Mouse (Mus musculus) hindbrain, embryonic 16.5 days (tissue): Measurements from ENCODE around the gene Tex33. TPM values are rescaled to one million over a fixed set of nuclear protein-coding genes. Genes with fewer than 3 reads are reported as not detected.

Experiments
- ATAC-seq: fragments of 200-750 bp; cut with Nextera tagmentation; 2 replicates; pipeline ENCODE4 v1.8.0; 2017; ENCODE audit warnings: moderate TSS enrichment, moderate library complexity
- H3K27ac ChIP-seq: fragments of 300-500 bp; sonication (generic); 2 replicates; pipeline ENCODE4 v1.5.1; 2014; ENCODE audit warnings: low read depth, mild to moderate bottlenecking, control low read depth, low read length, moderate library complexity
- H3K27me3 ChIP-seq: fragments of 300-500 bp; sonication (generic); replicated peaks from 2 replicates; pipeline ENCODE4 v1.6.1; 2014; ENCODE audit warnings: low read length; ENCODE audit not compliant: control insufficient read depth, insufficient read depth
- H3K36me3 ChIP-seq: fragments of 300-500 bp; sonication (generic); 2 replicates; pipeline ENCODE4 v1.6.1; 2014; ENCODE audit warnings: mild to moderate bottlenecking, low read length, moderate library complexity, mixed read lengths; ENCODE audit not compliant: control insufficient read depth, insufficient read depth
- H3K4me1 ChIP-seq: fragments of 300-500 bp; sonication (generic); 2 replicates; pipeline ENCODE4 v1.6.1; 2014; ENCODE audit warnings: low read depth, low read length; ENCODE audit not compliant: control insufficient read depth, insufficient read depth
- H3K4me2 ChIP-seq: fragments of 300-500 bp; sonication (generic); 2 replicates; pipeline ENCODE4 v1.6.1; 2014; ENCODE audit warnings: mild to moderate bottlenecking, low read length, control low read depth, moderate library complexity
- H3K4me3 ChIP-seq: fragments of 300-500 bp; sonication (generic); 2 replicates; pipeline ENCODE4 v1.5.1; 2014; ENCODE audit warnings: mild to moderate bottlenecking, low read length, control low read depth, moderate library complexity
- H3K9ac ChIP-seq: fragments of 300-500 bp; sonication (generic); 2 replicates; pipeline ENCODE4 v1.6.1; 2014; ENCODE audit warnings: low read depth, mild to moderate bottlenecking, control low read depth, low read length, moderate library complexity
- H3K9me3 ChIP-seq: fragments of 300-500 bp; sonication (generic); 2 replicates; pipeline ENCODE4 v1.6.1; 2014; ENCODE audit warnings: mild to moderate bottlenecking, low read length, moderate library complexity; ENCODE audit not compliant: control insufficient read depth
- WGBS: fragments of 180-500 bp; shearing (Covaris S2); extraction: QIAGEN DNeasy Blood & Tissue Kit; methylation state at CpG from one replicate; pipeline ENCODE4 v1.1.7; 2014; 5-methylcytosine and 5-hydroxymethylcytosine counted together
- polyA plus RNA-seq: library from polyadenylated mRNA; unstranded; fragments of >200 nt; fragmentation: Nextera tagmentation; extraction: Ambion mirVana; gene quantifications from 2 replicates; pipeline ENCODE4 v1.2.1, GENCODE M21; 2015

Gene Tex33
- polyA plus RNA-seq, 1 experiment from 2014 or later = not detected

- H3K9me3 ChIP-seq = no peaks in the 10 kb centered on the region
- 25% methylated on average over 6 of the region's 6 CpGs for WGBS
- H3K4me3 ChIP-seq = no peak overlapping the region
- H3K36me3 ChIP-seq = peaks cover 21% of the 10 kb centered on the region
- no peak for ATAC-seq
- no peak overlapping the region for H3K27ac ChIP-seq
- H3K27me3 ChIP-seq = no peaks in the 10 kb centered on the region; the same call in 1 of the 2 replicates
- peaks cover 20% of the 10 kb centered on the region for H3K4me1 ChIP-seq
- no peak overlapping the region for H3K4me2 ChIP-seq
- H3K9ac ChIP-seq = no peak overlapping the region
Observed at GRCm38 (mm10) chr15:78434896-78435520, 39.3 kb upstream of the Tex33 start.

- ATAC-seq = no peak
- Histone ChIP-seq H3K4me2 (no peak overlapping the region), H3K27me3 (no peaks in the 10 kb centered on the region; the same call in 1 of the 2 replicates), H3K9ac (no peak overlapping the region), H3K27ac (no peak overlapping the region), H3K36me3 (peaks cover 21% of the 10 kb centered on the region), H3K4me1 (peaks cover 22% of the 10 kb centered on the region), H3K9me3 (no peaks in the 10 kb centered on the region), H3K4me3 (no peak overlapping the region)
- 85% methylated on average over 7 of the region's 7 CpGs for WGBS
Observed at GRCm38 (mm10) chr15:78431541-78432121, 35.9 kb upstream of the Tex33 start.

GRCm38 (mm10) chr15:78430874-78431273, 35.2 kb upstream of the Tex33 start:
- Histone ChIP-seq H3K27me3 (no peaks in the 10 kb centered on the region), H3K27ac (no peak overlapping the region), H3K9ac (no peak overlapping the region), H3K4me1 (peaks cover 15% of the 10 kb centered on the region), H3K9me3 (no peaks in the 10 kb centered on the region), H3K4me2 (no peak overlapping the region), H3K36me3 (peaks cover 19% of the 10 kb centered on the region), H3K4me3 (no peak overlapping the region)
- 90% methylated on average over 10 of the region's 10 CpGs for WGBS
- no peak for ATAC-seq

GRCm38 (mm10) chr15:78429871-78430622, 34.3 kb upstream of the Tex33 start:
- H3K36me3 ChIP-seq = peaks cover 14% of the 10 kb centered on the region
- H3K4me3 ChIP-seq = peak overlapping the region; percentile 81
- H3K4me1 ChIP-seq = peaks cover 13% of the 10 kb centered on the region
- no peak overlapping the region; the same call in 1 of the 2 replicates for H3K27ac ChIP-seq
- no peak for ATAC-seq
- peak overlapping the region; percentile 79 for H3K4me2 ChIP-seq
- H3K27me3 ChIP-seq = no peaks in the 10 kb centered on the region
- H3K9me3 ChIP-seq = no peaks in the 10 kb centered on the region
- 79% methylated on average over 13 of the region's 13 CpGs for WGBS
- peak overlapping the region; percentile 89 for H3K9ac ChIP-seq

- WGBS = 0% methylated on average over 3 of the region's 3 CpGs
- Histone ChIP-seq H3K36me3 (peaks cover 11% of the 10 kb centered on the region), H3K9ac (peak overlapping the region; percentile 89), H3K9me3 (no peaks in the 10 kb centered on the region), H3K4me2 (peak overlapping the region; percentile 79), H3K4me1 (peaks cover 13% of the 10 kb centered on the region), H3K27ac (peak overlapping the region; percentile 70), H3K27me3 (no peaks in the 10 kb centered on the region), H3K4me3 (peak overlapping the region; percentile 81)
- no peak; the same call in 1 of the 2 replicates for ATAC-seq
Observed at GRCm38 (mm10) chr15:78429139-78429459, 33.4 kb upstream of the Tex33 start.

- peak; percentile 89 for ATAC-seq
- Histone ChIP-seq H3K4me3 (peak within 1 kb of the TSS; percentile 81), H3K9ac (peak within 1 kb of the TSS; percentile 89), H3K4me1 (peaks cover 13% of the 10 kb centered on the region), H3K36me3 (peaks cover 6% of the 10 kb centered on the region; the same call in 1 of the 2 replicates), H3K27me3 (no peaks in the 10 kb centered on the region), H3K27ac (peak within 1 kb of the TSS; percentile 70), H3K4me2 (peak within 1 kb of the TSS; percentile 79), H3K9me3 (no peaks in the 10 kb centered on the region)
- WGBS = under 1% methylated on average over 44 of the region's 52 CpGs
Observed at GRCm38 (mm10) chr15:78428391-78429138, 32.9 kb upstream of the Tex33 start, which contains the start of gene Kctd17. Kctd17 (plus strand) TSS chr15:78428564.

- H3K4me1 ChIP-seq = peaks cover 15% of the 10 kb centered on the region
- H3K36me3 ChIP-seq = no peaks in the 10 kb centered on the region
- 63% methylated on average over 4 of the region's 4 CpGs for WGBS
- no peaks in the 10 kb centered on the region for H3K27me3 ChIP-seq
- H3K9me3 ChIP-seq = no peaks in the 10 kb centered on the region
- no peak overlapping the region for H3K4me3 ChIP-seq
- ATAC-seq = no peak
- H3K27ac ChIP-seq = no peak overlapping the region
- H3K4me2 ChIP-seq = no peak overlapping the region
- no peak overlapping the region for H3K9ac ChIP-seq
Observed at GRCm38 (mm10) chr15:78425230-78425629, 29.5 kb upstream of the Tex33 start.

- no peaks in the 10 kb centered on the region for H3K27me3 ChIP-seq
- no peak overlapping the region for H3K4me2 ChIP-seq
- no peaks in the 10 kb centered on the region for H3K9me3 ChIP-seq
- H3K36me3 ChIP-seq = no peaks in the 10 kb centered on the region
- H3K4me1 ChIP-seq = peaks cover 8% of the 10 kb centered on the region
- H3K4me3 ChIP-seq = no peak overlapping the region
- ATAC-seq = no peak
- no peak overlapping the region for H3K27ac ChIP-seq
- WGBS = 26% methylated on average over 11 of the region's 11 CpGs
- H3K9ac ChIP-seq = no peak overlapping the region
Observed at GRCm38 (mm10) chr15:78424507-78424906, 28.8 kb upstream of the Tex33 start.
